Mouse (Mus musculus): ENCODE results near the gene Zfp292.

Zfp292 gene

GRCm38 (mm10) chr4:34889101-34889811 lies 6.5 kb upstream of the Zfp292 start:
- ChIA-PET CTCF (interaction anchor here in 1 of 4 experiments (0.7 kb wide), 1 partner anchor 221 kb away, joined by 5 read pairs; no protein-coding TSS in a partner anchor), POLR2A (interaction anchor here in 2 of 4 experiments (1.4 to 19.9 kb wide), 3 partner anchors 16 to 22 kb away, joined by 4 to 380 read pairs (median 8); no protein-coding TSS in a partner anchor)

DNA sequence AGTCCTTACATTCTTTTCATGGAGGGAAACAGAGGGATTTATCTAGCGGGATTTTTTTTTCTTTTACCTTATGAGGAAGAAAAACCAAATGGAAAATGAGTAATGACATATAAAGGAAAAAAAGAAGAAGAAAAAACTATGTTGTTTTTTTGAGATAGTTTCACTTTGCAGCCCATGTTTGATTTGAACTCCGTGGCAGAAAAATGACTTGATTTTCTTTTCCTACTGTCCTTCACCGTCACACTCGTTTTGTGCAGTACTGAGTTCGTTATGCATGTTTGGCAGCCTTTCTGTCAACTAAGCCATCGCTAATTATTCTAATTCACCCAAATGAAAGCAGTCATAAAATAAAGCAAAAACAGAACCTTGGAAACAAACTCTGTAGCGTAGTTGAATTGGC lies 4.5 kb upstream of the Zfp292 start:
- ChIA-PET CTCF (interaction anchor here in 1 of 4 experiments (0.5 to 2.0 kb wide), 4 partner anchors 18 to 109 kb away, joined by 3 to 5 read pairs (median 3); partner anchors contain the start of gene Smim8), POLR2A (interaction anchor here in 3 of 4 experiments (0.5 to 19.9 kb wide), 23 partner anchors 8 to 210 kb away, joined by 3 to 380 read pairs (median 5); partner anchors contain the start of gene Smim8 (in 2 of the 3))

- ChIA-PET CTCF (interaction anchor here in 2 of 4 experiments (0.6 to 2.0 kb wide), 5 partner anchors 18 to 109 kb away, joined by 3 to 7 read pairs (median 3); partner anchors contain the start of gene Smim8 (in 1 of the 2)), POLR2A (interaction anchor here (0.5 to 19.9 kb wide), 42 partner anchors 8 to 1103 kb away, joined by 3 to 380 read pairs (median 4); partner anchors contain the start of genes Smim8 (in 2 of the 4), Akirin2 (in 1 of the 4) and C9orf72 (in 1 of the 4))
Observed at GRCm38 (mm10) chr4:34886490-34887111, 3.8 kb upstream of the Zfp292 start.

DNA sequence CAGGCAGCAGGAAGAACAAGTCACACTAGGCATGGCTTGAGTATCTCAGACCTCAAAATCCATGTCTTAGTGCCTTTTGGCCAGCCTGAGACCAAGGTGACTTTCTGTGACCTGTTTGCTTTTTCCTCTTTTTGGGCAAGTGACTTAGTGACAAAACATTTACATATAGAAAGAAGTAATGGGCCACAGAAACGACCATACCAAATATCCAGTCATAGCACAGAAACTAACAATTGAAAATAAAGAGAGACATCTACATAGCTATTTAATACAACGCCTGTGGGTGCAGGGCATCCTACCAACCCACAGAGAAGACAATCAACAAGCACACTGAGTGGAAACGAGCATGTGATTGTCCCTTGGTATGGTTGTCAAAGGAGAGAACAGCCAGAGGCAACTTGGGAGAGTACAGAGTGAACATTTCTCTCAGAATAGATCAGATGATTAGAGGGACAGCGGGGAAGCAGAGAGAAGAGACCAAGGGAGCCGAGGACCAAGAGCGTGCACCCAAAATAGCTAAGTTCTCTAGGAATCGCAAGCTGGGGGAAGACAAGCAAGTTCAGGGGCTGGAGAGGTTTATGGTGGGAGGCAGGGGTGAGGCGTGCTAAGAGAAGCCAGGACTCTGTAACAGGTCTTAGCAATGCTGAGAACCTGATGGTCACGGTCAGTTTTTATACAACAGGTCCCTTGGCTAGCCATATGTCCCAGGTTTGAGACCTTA lies 3.0 kb upstream of the Zfp292 start:
- ChIA-PET CTCF (interaction anchor here in 2 of 4 experiments (0.6 to 2.0 kb wide), 5 partner anchors 13 to 108 kb away, joined by 3 to 7 read pairs (median 4); partner anchors contain the start of gene Smim8 (in 1 of the 2)), POLR2A (interaction anchor here (0.6 to 19.9 kb wide), 52 partner anchors 8 to 1104 kb away, joined by 3 to 380 read pairs (median 4); partner anchors contain the start of genes Smim8 (in 2 of the 4), Akirin2 (in 1 of the 4) and C9orf72 (in 1 of the 4))

DNA sequence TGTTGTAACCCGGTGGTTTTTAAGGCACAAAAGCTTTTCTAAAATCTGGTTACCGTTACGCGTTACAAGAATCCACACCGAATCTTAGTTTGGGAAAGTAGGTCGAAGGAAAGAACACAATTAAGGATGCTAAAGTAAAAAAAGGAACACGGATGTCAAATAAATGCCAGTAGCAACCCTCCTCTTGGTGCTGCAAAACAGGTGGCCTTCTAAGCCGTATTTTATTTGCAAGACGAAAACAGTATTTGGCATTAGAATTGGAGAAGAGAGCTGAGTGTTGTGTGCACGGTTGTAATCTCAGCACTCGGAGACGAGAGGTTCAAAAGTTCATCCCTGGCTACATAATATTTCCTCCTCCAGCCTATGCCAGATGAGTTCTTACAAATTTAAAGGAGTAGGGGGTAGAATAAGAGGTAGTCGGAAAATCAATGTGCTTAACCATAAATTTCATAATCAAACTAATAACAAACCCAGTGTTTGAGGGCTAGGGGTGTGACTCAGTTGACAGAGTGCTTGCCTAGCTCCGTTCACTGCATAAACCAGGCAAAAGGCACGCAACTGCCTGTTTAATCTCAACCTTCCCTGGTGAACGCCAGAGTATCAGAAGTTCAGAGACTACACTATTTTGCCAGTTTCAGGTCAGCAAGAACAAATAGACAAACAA lies 738 bp upstream of the Zfp292 start:
- CTCF ChIA-PET: no interaction called here

GRCm38 (mm10) chr4:34882291-34882769 lies 430 bp downstream of the Zfp292 start:
- POLR2A ChIA-PET: interaction anchor here in 3 of 4 experiments (0.6 to 19.9 kb wide), 29 partner anchors 8 to 276 kb away, joined by 3 to 380 read pairs (median 4); partner anchors contain the start of genes Cga (in 1 of the 3) and Smim8 (in 1 of the 3)

More for the DNA sequence above, 738 bp upstream of the Zfp292 start:
- POLR2A ChIA-PET: interaction anchor here (0.5 to 19.9 kb wide), 31 partner anchors 9 to 1243 kb away, joined by 3 to 380 read pairs (median 4); partner anchors contain the start of gene Cga (in 1 of the 4)

DNA sequence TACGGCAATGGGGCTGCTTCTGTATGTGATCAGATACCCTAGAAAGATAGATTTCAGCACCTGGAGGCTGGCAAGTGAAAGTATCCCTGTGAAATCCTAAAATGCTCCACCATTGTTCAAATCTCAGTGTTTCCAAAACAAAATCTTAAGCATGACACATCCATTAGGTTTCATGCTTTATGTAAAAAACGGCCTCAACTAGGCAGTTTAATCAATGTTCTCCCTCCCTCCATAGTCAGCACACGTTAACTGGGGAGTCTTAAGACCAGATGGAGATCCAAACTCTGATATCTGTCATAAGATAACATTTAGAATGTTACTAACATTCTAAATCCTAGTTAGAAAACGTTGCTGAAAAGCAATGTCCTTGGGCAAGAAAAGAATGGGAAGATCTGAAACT lies 909 bp downstream of the Zfp292 start:
- ChIA-PET CTCF (interaction anchor here in 2 of 4 experiments (0.7 to 1.1 kb wide), 2 partner anchors 9 to 48 kb away, joined by 3 to 5 read pairs; no protein-coding TSS in a partner anchor), POLR2A (interaction anchor here in 3 of 4 experiments (0.7 to 19.9 kb wide), 22 partner anchors 7 to 276 kb away, joined by 3 to 380 read pairs (median 5); partner anchors contain the start of genes Cga (in 1 of the 3) and Smim8 (in 1 of the 3))

More at GRCm38 (mm10) chr4:34882291-34882769, 430 bp downstream of the Zfp292 start:
- CTCF ChIA-PET: interaction anchor here in 2 of 4 experiments (0.7 to 1.1 kb wide), 2 partner anchors 9 to 49 kb away, joined by 3 to 5 read pairs; no protein-coding TSS in a partner anchor

DNA sequence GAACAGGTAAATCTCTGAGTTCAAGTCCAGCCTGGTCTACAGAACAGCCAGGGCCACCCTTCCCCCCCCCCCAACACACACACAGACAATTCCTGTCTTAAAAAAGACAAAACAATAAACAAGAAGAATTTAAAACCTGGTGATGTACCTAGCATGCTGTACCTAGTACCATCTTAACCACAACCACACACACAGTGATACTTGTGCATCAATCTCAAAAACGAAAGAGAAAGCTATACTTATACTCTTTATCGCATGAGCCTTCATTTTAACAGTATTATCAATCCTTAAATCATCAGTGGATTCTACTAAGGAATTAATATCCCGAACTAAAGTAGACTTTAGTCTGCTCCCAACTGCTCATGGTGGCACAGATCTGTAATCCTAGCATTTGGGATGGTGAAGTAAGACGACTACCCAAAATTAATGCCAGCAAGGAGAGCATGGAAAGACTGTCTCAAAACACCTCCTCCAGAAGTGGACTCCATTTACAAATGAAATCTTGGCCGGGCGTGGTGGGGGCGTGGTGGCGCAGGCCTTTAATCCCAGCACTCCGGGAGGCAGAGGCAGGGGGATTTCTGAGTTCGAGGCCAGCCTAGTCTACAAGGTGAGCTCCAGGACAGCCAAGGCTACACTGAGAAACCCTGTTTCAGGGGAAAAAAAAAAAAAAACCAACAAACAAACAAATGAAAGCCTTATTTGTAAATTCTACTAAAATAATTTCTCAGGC lies 1.7 kb downstream of the Zfp292 start:
- ChIA-PET POLR2A (interaction anchor here (0.5 to 19.9 kb wide), 17 partner anchors 7 to 79 kb away, joined by 3 to 380 read pairs (median 5); partner anchors contain the start of gene Cga (in 1 of the 4)), CTCF (no interaction called here)

DNA sequence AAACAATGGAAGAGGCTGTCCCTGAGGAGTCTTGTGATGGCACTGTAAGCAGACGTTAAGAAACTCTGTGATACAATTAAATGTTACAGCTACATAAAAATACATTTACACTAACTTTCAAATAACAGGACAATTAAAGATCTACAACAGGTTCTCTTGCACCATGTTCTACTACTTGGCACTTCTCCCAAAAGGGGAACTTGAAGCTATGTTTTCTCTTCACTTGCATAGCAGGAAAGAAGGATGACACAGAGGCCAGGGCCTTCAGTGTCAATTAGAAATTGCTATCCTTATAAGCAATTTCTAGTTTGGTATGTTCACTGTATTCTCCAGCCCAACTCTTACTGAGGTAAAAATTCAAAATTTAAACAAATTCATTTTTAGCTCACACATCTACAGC lies 8.5 kb downstream of the Zfp292 start:
- ChIA-PET CTCF (no interaction called here), POLR2A (interaction anchor here in 2 of 4 experiments (0.5 to 7.8 kb wide), 22 partner anchors 9 to 436 kb away, joined by 3 to 80 read pairs (median 5); partner anchors contain the start of gene Zfp292 (in 2 of the 2))

DNA sequence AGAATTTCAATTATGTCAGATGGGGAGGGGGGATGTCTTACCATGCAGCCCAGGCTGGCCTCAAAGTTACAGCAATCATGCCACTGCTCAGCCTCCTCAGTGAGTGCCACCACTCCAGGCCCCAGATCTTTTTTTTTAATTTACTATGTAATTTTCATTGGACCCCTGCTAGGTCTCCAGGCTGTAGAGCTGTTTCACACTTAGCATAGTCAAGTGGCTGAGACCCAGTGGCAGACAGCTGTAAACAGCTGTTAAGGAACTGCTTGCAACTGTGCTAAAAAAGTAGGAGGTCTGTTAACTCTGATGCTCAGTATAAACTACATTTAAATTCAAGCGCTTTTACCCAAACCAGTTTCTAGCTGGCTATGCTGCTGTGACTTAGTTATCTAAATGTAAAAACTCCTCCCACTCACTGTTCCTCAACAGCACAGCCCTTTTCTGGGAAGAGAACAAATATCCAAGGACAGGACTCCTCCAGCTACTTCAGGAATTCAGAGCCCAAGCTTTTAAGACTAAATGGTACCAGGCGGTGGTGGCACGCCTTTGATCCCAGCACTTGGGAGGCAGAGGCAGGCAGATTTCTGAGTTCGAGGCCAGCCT lies 9.8 kb downstream of the Zfp292 start:
- CTCF ChIA-PET: interaction anchor here in 3 of 4 experiments (0.6 to 0.9 kb wide), 7 partner anchors 9 to 246 kb away, joined by 3 to 8 read pairs (median 3); partner anchors contain the start of gene Zfp292 (in 1 of the 3)
- POLR2A ChIA-PET: interaction anchor here (0.6 to 7.8 kb wide), 40 partner anchors 8 to 261 kb away, joined by 3 to 80 read pairs (median 6); partner anchors contain the start of genes Zfp292 (in 3 of the 4) and Smim8 (in 1 of the 4)

- CTCF ChIA-PET: no interaction called here
- POLR2A ChIA-PET: interaction anchor here (0.6 to 7.8 kb wide), 11 partner anchors 9 to 312 kb away, joined by 3 to 58 read pairs (median 4); partner anchors contain the start of gene Zfp292 (in 1 of the 4)
Observed at GRCm38 (mm10) chr4:34869813-34870212, 12.9 kb downstream of the Zfp292 start.

- ChIA-PET POLR2A (interaction anchor here in 2 of 4 experiments (0.6 to 9.1 kb wide), 13 partner anchors 8 to 90 kb away, joined by 3 to 66 read pairs (median 5); partner anchors contain the start of gene Zfp292 (in 1 of the 2)), CTCF (interaction anchor here in 2 of 4 experiments (0.7 to 1.5 kb wide), 4 partner anchors 8 to 61 kb away, joined by 3 to 5 read pairs (median 4); no protein-coding TSS in a partner anchor)
Observed at GRCm38 (mm10) chr4:34861438-34861837, 21.3 kb downstream of the Zfp292 start.

- POLR2A ChIA-PET: interaction anchor here in 2 of 4 experiments (0.6 to 9.1 kb wide), 11 partner anchors 11 to 52 kb away, joined by 3 to 66 read pairs (median 4); no protein-coding TSS in a partner anchor
- CTCF ChIA-PET: interaction anchor here in 2 of 4 experiments (0.5 to 0.6 kb wide), 2 partner anchors 17 to 65 kb away, joined by 3 to 5 read pairs; no protein-coding TSS in a partner anchor
Observed at GRCm38 (mm10) chr4:34859416-34859815, 23.3 kb downstream of the Zfp292 start.

GRCm38 (mm10) chr4:34858903-34859302 lies 23.9 kb downstream of the Zfp292 start:
- ChIA-PET CTCF (interaction anchor here in 2 of 4 experiments (0.5 to 0.6 kb wide), 2 partner anchors 17 to 65 kb away, joined by 3 to 5 read pairs; no protein-coding TSS in a partner anchor), POLR2A (interaction anchor here in 3 of 4 experiments (0.6 to 9.1 kb wide), 10 partner anchors 11 to 106 kb away, joined by 3 to 66 read pairs (median 4); no protein-coding TSS in a partner anchor)

GRCm38 (mm10) chr4:34855966-34856365 lies 26.8 kb downstream of the Zfp292 start:
- POLR2A ChIA-PET: interaction anchor here in 1 of 4 experiments (1.1 to 9.1 kb wide), 4 partner anchors 10 to 19 kb away, joined by 4 to 62 read pairs (median 6); no protein-coding TSS in a partner anchor
- CTCF ChIA-PET: no interaction called here
